Mouse (Mus musculus) small intestine, adult 2 months (tissue): ENCODE results near the gene Actr1b.

ENCODE experiments used
- CTCF ChIP-seq: fragments of 200-500 bp; IDR thresholded peaks from 2 replicates; pipeline ENCODE4 v1.5.1; 2012; ENCODE audit warnings: low read depth, mild to moderate bottlenecking, control low read depth, inconsistent platforms, low read length, moderate library complexity, mixed read lengths; ENCODE audit not compliant: insufficient replicate concordance, insufficient read length; ENCODE audit errors: extremely low read depth
- POLR2A ChIP-seq: fragments of 200-500 bp; IDR thresholded peaks from 2 replicates; pipeline ENCODE4 v1.6.1; 2012; ENCODE audit warnings: low read depth, mild to moderate bottlenecking, control low read depth, inconsistent platforms, low read length, moderate library complexity

- TF ChIP-seq POLR2A (no peak), CTCF (no peak)
These were observed 44.3 kb upstream of the Actr1b start for GRCm38 (mm10) chr1:36758553-36758952.
